Mouse (Mus musculus) spleen, adult 2 months (tissue): ENCODE measurements around the gene Lpar5. TPM values are rescaled to one million over a fixed set of nuclear protein-coding genes. Genes with fewer than 3 reads are reported as not detected.

Experiments used
- DNase-seq, 2 experiments: peaks; one replicate each; pipeline versions ENCODE4 v3.0.0 to v3.0.0-alpha.2; 2012 to 2021; ENCODE audit warnings: low spot score in 2 of 2, low read depth in 1 of 2
- H3K27ac ChIP-seq: fragments of 200-500 bp; 2 replicates; pipeline ENCODE4 v1.5.1; 2012; ENCODE audit warnings: low read length, inconsistent platforms; ENCODE audit not compliant: insufficient read depth
- H3K27me3 ChIP-seq: fragments of 200-500 bp; 2 replicates; pipeline ENCODE4 v1.6.1; 2012; ENCODE audit warnings: mild to moderate bottlenecking, moderate library complexity, low read length, inconsistent platforms; ENCODE audit not compliant: control insufficient read depth, insufficient read depth
- H3K36me3 ChIP-seq: fragments of 200-500 bp; 2 replicates; pipeline ENCODE4 v1.6.1; 2012; ENCODE audit warnings: mild to moderate bottlenecking, low read length, inconsistent platforms; ENCODE audit not compliant: control insufficient read depth, insufficient read depth
- H3K4me1 ChIP-seq: fragments of 200-500 bp; 2 replicates; pipeline ENCODE4 v1.6.1; 2011; ENCODE audit warnings: inconsistent platforms; ENCODE audit not compliant: control insufficient read depth, insufficient read depth, insufficient read length
- H3K4me3 ChIP-seq: fragments of 200-500 bp; 2 replicates; pipeline ENCODE4 v1.5.1; 2011; ENCODE audit warnings: mild to moderate bottlenecking, inconsistent platforms; ENCODE audit not compliant: insufficient read depth, insufficient read length; ENCODE audit errors: extremely low read depth
- CTCF ChIP-seq: fragments of 200-500 bp; IDR thresholded peaks from 2 replicates; pipeline ENCODE4 v1.5.1; 2011; ENCODE audit warnings: mild to moderate bottlenecking, inconsistent platforms; ENCODE audit not compliant: insufficient read depth, insufficient read length, insufficient replicate concordance; ENCODE audit errors: extremely low read depth
- POLR2A ChIP-seq: fragments of 200-500 bp; IDR thresholded peaks from 2 replicates; pipeline ENCODE4 v1.6.1; 2011; ENCODE audit warnings: low read depth, low read length, inconsistent platforms
- WGBS: fragments of 180-500 bp; shearing (Covaris S2); methylation state at CpG from one replicate; pipeline ENCODE4 v1.1.7; 2018; 5-methylcytosine and 5-hydroxymethylcytosine counted together
- polyA plus RNA-seq: library from polyadenylated mRNA; depleted of rRNA; stranded (reverse); fragments of >200 nt; gene quantifications from 2 replicates; pipeline ENCODE4 v1.2.3, GENCODE M21; 2012

Gene Lpar5
- polyA plus RNA-seq, 1 experiment = 62.1 TPM

- H3K4me1 ChIP-seq = peaks cover 4% of the 10 kb centered on the region; the same call in 1 of the 2 replicates
- no peak for TF ChIP-seq POLR2A
- TF ChIP-seq CTCF = no peak
- peaks cover 19% of the 10 kb centered on the region for H3K36me3 ChIP-seq
- no peak overlapping the region for H3K27ac ChIP-seq
- H3K4me3 ChIP-seq = no peak overlapping the region
- H3K27me3 ChIP-seq = no peaks in the 10 kb centered on the region
- no peak for DNase-seq
- 32% methylated on average over 7 of the region's 7 CpGs for WGBS
These were observed 26.7 kb upstream of the Lpar5 start for GRCm38 (mm10) chr6:125041047-125041446.

- 86% methylated on average over 7 of the region's 7 CpGs for WGBS
- Histone ChIP-seq H3K27me3 (no peaks in the 10 kb centered on the region), H3K36me3 (peaks cover 17% of the 10 kb centered on the region), H3K27ac (no peak overlapping the region), H3K4me1 (peaks cover 4% of the 10 kb centered on the region; the same call in 1 of the 2 replicates), H3K4me3 (no peak overlapping the region)
- no peak for TF ChIP-seq POLR2A
- no peak for TF ChIP-seq CTCF
- no peak for DNase-seq
These were observed 25.6 kb upstream of the Lpar5 start for GRCm38 (mm10) chr6:125042081-125042480.

GRCm38 (mm10) chr6:125046691-125047090 is 21.0 kb upstream of the Lpar5 start:
- DNase-seq = peak; percentile 28 to 71

GRCm38 (mm10) chr6:125049678-125050077 is 18.0 kb upstream of the Lpar5 start, which contains the start of gene Acrbp:
TSS of gene Acrbp (plus strand) at chr6:125049689.
- TF ChIP-seq POLR2A = no peak
- no peak for TF ChIP-seq CTCF
- Histone ChIP-seq H3K4me1 (no peaks in the 10 kb centered on the region), H3K36me3 (peaks cover 45% of the 10 kb centered on the region), H3K4me3 (no peak within 1 kb of the TSS), H3K27ac (no peak within 1 kb of the TSS), H3K27me3 (no peaks in the 10 kb centered on the region)
- no peak for DNase-seq
- 84% methylated on average over 20 of the region's 20 CpGs for WGBS

More at GRCm38 (mm10) chr6:125046691-125047090, 21.0 kb upstream of the Lpar5 start:
- H3K4me1 ChIP-seq = no peaks in the 10 kb centered on the region
- no peaks in the 10 kb centered on the region for H3K27me3 ChIP-seq
- TF ChIP-seq CTCF (peak; percentile 72; the same call in 1 of the 2 replicates), POLR2A (no peak)
- H3K27ac ChIP-seq = no peak overlapping the region
- 39% methylated on average over 5 of the region's 5 CpGs for WGBS
- H3K4me3 ChIP-seq = no peak overlapping the region
- peaks cover 47% of the 10 kb centered on the region for H3K36me3 ChIP-seq

GRCm38 (mm10) chr6:125051237-125051636 is 16.5 kb upstream of the Lpar5 start:
- no peak for DNase-seq
- Histone ChIP-seq H3K4me1 (no peaks in the 10 kb centered on the region), H3K27ac (no peak overlapping the region), H3K4me3 (no peak overlapping the region), H3K36me3 (peaks cover 36% of the 10 kb centered on the region), H3K27me3 (no peaks in the 10 kb centered on the region)
- peak; percentile 10; the same call in 1 of the 2 replicates for TF ChIP-seq CTCF
- TF ChIP-seq POLR2A = no peak
- 78% methylated on average over 5 of the region's 5 CpGs for WGBS

GRCm38 (mm10) chr6:125061493-125061892 is 6.2 kb upstream of the Lpar5 start:
- TF ChIP-seq POLR2A (no peak), CTCF (no peak)
- no peak for DNase-seq
- no peak overlapping the region for H3K27ac ChIP-seq
- no peak overlapping the region for H3K4me3 ChIP-seq
- H3K27me3 ChIP-seq = no peaks in the 10 kb centered on the region
- no peaks in the 10 kb centered on the region for H3K36me3 ChIP-seq
- WGBS = 84% methylated on average over 6 of the region's 6 CpGs
- no peaks in the 10 kb centered on the region for H3K4me1 ChIP-seq

GRCm38 (mm10) chr6:125062511-125062910 is 5.2 kb upstream of the Lpar5 start:
- no peaks in the 10 kb centered on the region for H3K27me3 ChIP-seq
- H3K36me3 ChIP-seq = no peaks in the 10 kb centered on the region
- no peaks in the 10 kb centered on the region for H3K4me1 ChIP-seq
- DNase-seq = no peak
- no peak overlapping the region for H3K27ac ChIP-seq
- H3K4me3 ChIP-seq = no peak overlapping the region
- no peak for TF ChIP-seq POLR2A
- no peak for TF ChIP-seq CTCF
- 86% methylated on average over 5 of the region's 5 CpGs for WGBS
